Mouse (Mus musculus) thymus, adult 2 months (tissue): ENCODE results near the gene H1foo.

Experiments
- CTCF ChIP-seq: fragments of 200-500 bp; IDR thresholded peaks from 2 replicates; pipeline ENCODE4 v1.5.1; 2012; ENCODE audit warnings: mild to moderate bottlenecking, control low read depth, low read length, moderate library complexity, borderline replicate concordance; ENCODE audit not compliant: control insufficient read depth, poor library complexity, insufficient read depth; ENCODE audit errors: extremely low read depth
- POLR2A ChIP-seq: fragments of 200-500 bp; IDR thresholded peaks from 2 replicates; pipeline ENCODE4 v1.6.1; 2012; ENCODE audit warnings: mild to moderate bottlenecking, low read length, control low read depth, moderate library complexity; ENCODE audit not compliant: control insufficient read depth, poor library complexity, insufficient read depth; ENCODE audit errors: extremely low read depth

DNA sequence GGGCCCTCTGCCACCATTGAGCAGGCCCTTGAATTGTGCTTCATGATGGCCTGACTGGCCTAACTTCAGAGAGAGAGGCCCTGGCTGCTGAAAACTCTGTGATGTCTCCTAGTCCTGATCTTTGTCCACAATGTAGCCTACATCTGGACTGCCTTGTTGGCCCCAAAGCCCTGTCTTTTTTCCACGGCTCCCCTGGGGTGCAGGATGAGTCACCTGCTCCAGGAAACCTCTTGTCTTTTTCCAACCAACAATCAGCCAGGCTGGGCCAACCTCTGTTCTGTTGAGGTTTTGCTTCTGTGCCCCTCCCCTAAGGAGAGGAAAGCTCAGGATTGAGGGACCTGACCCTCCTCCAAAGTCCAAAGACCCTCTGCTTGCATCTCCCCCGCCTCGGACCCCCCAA, 17.0 kb downstream of the H1foo start:
- no peak for TF ChIP-seq POLR2A
- TF ChIP-seq CTCF: no peak
